Mouse (Mus musculus) brown adipose tissue, adult 24 weeks (tissue): ENCODE measurements around the gene B4galt5. TPM values are rescaled to one million over a fixed set of nuclear protein-coding genes. Genes with fewer than 3 reads are reported as not detected.

Experiments used
- H3K27ac ChIP-seq: fragments of 200-500 bp; replicated peaks from 2 replicates; pipeline ENCODE4 v1.5.1; 2012; ENCODE audit warnings: low read depth, mild to moderate bottlenecking, low read length
- H3K4me1 ChIP-seq: fragments of 200-500 bp; 2 replicates; pipeline ENCODE4 v1.6.1; 2012; ENCODE audit warnings: low read length, mixed read lengths; ENCODE audit not compliant: control insufficient read depth, insufficient read depth, insufficient read length
- H3K4me3 ChIP-seq: fragments of 200-500 bp; 2 replicates; pipeline ENCODE4 v1.5.1; 2012; ENCODE audit warnings: low read depth, mild to moderate bottlenecking, low read length, moderate library complexity; ENCODE audit not compliant: insufficient read depth
- polyA plus RNA-seq: library from polyadenylated mRNA; stranded (reverse); fragments of >200 nt; gene quantifications from 2 replicates; pipeline ENCODE4 v1.2.4, GENCODE M21; 2012; ENCODE audit not compliant: missing spikeins, insufficient read depth, insufficient read length

The B4galt5 gene
- polyA plus RNA-seq, 1 experiment: 6.7 TPM

- no peak overlapping the region for H3K27ac ChIP-seq
- no peak overlapping the region for H3K4me3 ChIP-seq
These were observed 24.3 kb upstream of the B4galt5 start for GRCm38 (mm10) chr2:167373266-167373665.

GRCm38 (mm10) chr2:167371506-167371905 is 22.5 kb upstream of the B4galt5 start:
- no peak overlapping the region for H3K27ac ChIP-seq
- no peak overlapping the region for H3K4me3 ChIP-seq
- no peaks in the 10 kb centered on the region for H3K4me1 ChIP-seq

More at GRCm38 (mm10) chr2:167373266-167373665, 24.3 kb upstream of the B4galt5 start:
- no peaks in the 10 kb centered on the region for H3K4me1 ChIP-seq

GRCm38 (mm10) chr2:167368328-167368727 is 19.3 kb upstream of the B4galt5 start:
- H3K4me1 ChIP-seq: no peaks in the 10 kb centered on the region
- H3K27ac ChIP-seq: 0 out of 2 replicates have a peak overlapping the region, but pooled peaks have one; percentile 16
- H3K4me3 ChIP-seq: no peak overlapping the region

- no peaks in the 10 kb centered on the region for H3K4me1 ChIP-seq
- H3K4me3 ChIP-seq: no peak overlapping the region
- 0 out of 2 replicates have a peak overlapping the region, but pooled peaks have one; percentile 16 for H3K27ac ChIP-seq
These were observed 18.8 kb upstream of the B4galt5 start for GRCm38 (mm10) chr2:167367777-167368281.

GRCm38 (mm10) chr2:167367325-167367724 is 18.3 kb upstream of the B4galt5 start:
- Histone ChIP-seq H3K4me1 (no peaks in the 10 kb centered on the region), H3K27ac (no peak overlapping the region), H3K4me3 (no peak overlapping the region)

- Histone ChIP-seq H3K4me3 (no peak overlapping the region), H3K4me1 (no peaks in the 10 kb centered on the region), H3K27ac (no peak overlapping the region)
These were observed 16.1 kb upstream of the B4galt5 start for GRCm38 (mm10) chr2:167365063-167365462.

GRCm38 (mm10) chr2:167363272-167364045 is 14.5 kb upstream of the B4galt5 start:
- H3K4me3 ChIP-seq: no peak overlapping the region
- no peak overlapping the region for H3K27ac ChIP-seq
- H3K4me1 ChIP-seq: no peaks in the 10 kb centered on the region

- Histone ChIP-seq H3K27ac (0 out of 2 replicates have a peak overlapping the region, but pooled peaks have one; percentile 61), H3K4me3 (no peak overlapping the region), H3K4me1 (no peaks in the 10 kb centered on the region)
These were observed 9.5 kb upstream of the B4galt5 start for GRCm38 (mm10) chr2:167358499-167358898.

GRCm38 (mm10) chr2:167356885-167357284 is 7.9 kb upstream of the B4galt5 start:
- no peaks in the 10 kb centered on the region for H3K4me1 ChIP-seq

GRCm38 (mm10) chr2:167354611-167355165 is 5.7 kb upstream of the B4galt5 start:
- Histone ChIP-seq H3K4me3 (no peak overlapping the region), H3K4me1 (peaks cover under 1% of the 10 kb centered on the region; the same call in 1 of the 2 replicates), H3K27ac (no peak overlapping the region)

More at GRCm38 (mm10) chr2:167356885-167357284, 7.9 kb upstream of the B4galt5 start:
- no peak overlapping the region for H3K4me3 ChIP-seq
- H3K27ac ChIP-seq: no peak overlapping the region

GRCm38 (mm10) chr2:167354046-167354445 is 5.1 kb upstream of the B4galt5 start:
- Histone ChIP-seq H3K4me1 (peaks cover 2% of the 10 kb centered on the region; the same call in 1 of the 2 replicates), H3K4me3 (no peak overlapping the region), H3K27ac (no peak overlapping the region)

- Histone ChIP-seq H3K27ac (no peak overlapping the region; the same call in 1 of the 2 replicates), H3K4me1 (peaks cover 2% of the 10 kb centered on the region; the same call in 1 of the 2 replicates), H3K4me3 (no peak overlapping the region)
These were observed 3.5 kb upstream of the B4galt5 start for GRCm38 (mm10) chr2:167352496-167352895.

- H3K27ac ChIP-seq: peak overlapping the region; percentile 39; the same call in 1 of the 2 replicates
- H3K4me3 ChIP-seq: no peak overlapping the region
- peaks cover 4% of the 10 kb centered on the region; the same call in 1 of the 2 replicates for H3K4me1 ChIP-seq
These were observed 2.5 kb upstream of the B4galt5 start for GRCm38 (mm10) chr2:167351371-167351951.

GRCm38 (mm10) chr2:167350126-167350650 is 1.2 kb upstream of the B4galt5 start:
- H3K4me3 ChIP-seq: no peak overlapping the region
- H3K27ac ChIP-seq: no peak overlapping the region
- H3K4me1 ChIP-seq: peaks cover 6% of the 10 kb centered on the region
